Mouse (Mus musculus) midbrain, embryonic 12.5 days (tissue): ENCODE data around the gene Gm20422. TPM values are rescaled to one million over a fixed set of nuclear protein-coding genes. Genes with fewer than 3 reads are reported as not detected.

ENCODE experiments used
- ATAC-seq: fragments of 200-750 bp; cut with Nextera tagmentation; 2 replicates; pipeline ENCODE4 v1.8.0; 2017; ENCODE audit warnings: low read depth, moderate TSS enrichment, moderate library complexity; ENCODE audit not compliant: low FRiP score
- H3K27ac ChIP-seq: fragments of 300-500 bp; sonication (generic); replicated peaks from 2 replicates; pipeline ENCODE4 v1.5.1; 2016; ENCODE audit warnings: mild to moderate bottlenecking
- H3K27me3 ChIP-seq: fragments of 300-500 bp; sonication (generic); 2 replicates; pipeline ENCODE4 v1.6.1; 2016; ENCODE audit warnings: mild to moderate bottlenecking
- H3K36me3 ChIP-seq: fragments of 300-500 bp; sonication (generic); 2 replicates; pipeline ENCODE4 v1.6.1; 2016
- H3K4me1 ChIP-seq: fragments of 300-500 bp; sonication (generic); 2 replicates; pipeline ENCODE4 v1.6.1; 2016
- H3K4me2 ChIP-seq: fragments of 300-500 bp; sonication (generic); replicated peaks from 2 replicates; pipeline ENCODE4 v1.6.1; 2016; ENCODE audit warnings: mild to moderate bottlenecking, moderate library complexity
- H3K4me3 ChIP-seq: fragments of 300-500 bp; sonication (generic); 2 replicates; pipeline ENCODE4 v1.5.1; 2016; ENCODE audit warnings: mild to moderate bottlenecking
- H3K9ac ChIP-seq: fragments of 300-500 bp; sonication (generic); replicated peaks from 2 replicates; pipeline ENCODE4 v1.6.1; 2016; ENCODE audit warnings: mild to moderate bottlenecking, moderate library complexity
- H3K9me3 ChIP-seq: fragments of 300-500 bp; sonication (generic); 2 replicates; pipeline ENCODE4 v1.6.1; 2016; ENCODE audit warnings: mild to moderate bottlenecking
- WGBS: fragments of 180-500 bp; shearing (Covaris S2); methylation state at CpG from one replicate; pipeline ENCODE4 v1.1.7; 2016; 5-methylcytosine and 5-hydroxymethylcytosine counted together
- polyA plus RNA-seq: library from polyadenylated mRNA; unstranded; fragments of >200 nt; fragmentation: Nextera tagmentation; extraction: Ambion mirVana; gene quantifications from 2 replicates; pipeline ENCODE4 v1.2.1, GENCODE M21; 2016

The Gm20422 gene
- polyA plus RNA-seq, 1 experiment from 2014 or later = 0.71 TPM

DNA sequence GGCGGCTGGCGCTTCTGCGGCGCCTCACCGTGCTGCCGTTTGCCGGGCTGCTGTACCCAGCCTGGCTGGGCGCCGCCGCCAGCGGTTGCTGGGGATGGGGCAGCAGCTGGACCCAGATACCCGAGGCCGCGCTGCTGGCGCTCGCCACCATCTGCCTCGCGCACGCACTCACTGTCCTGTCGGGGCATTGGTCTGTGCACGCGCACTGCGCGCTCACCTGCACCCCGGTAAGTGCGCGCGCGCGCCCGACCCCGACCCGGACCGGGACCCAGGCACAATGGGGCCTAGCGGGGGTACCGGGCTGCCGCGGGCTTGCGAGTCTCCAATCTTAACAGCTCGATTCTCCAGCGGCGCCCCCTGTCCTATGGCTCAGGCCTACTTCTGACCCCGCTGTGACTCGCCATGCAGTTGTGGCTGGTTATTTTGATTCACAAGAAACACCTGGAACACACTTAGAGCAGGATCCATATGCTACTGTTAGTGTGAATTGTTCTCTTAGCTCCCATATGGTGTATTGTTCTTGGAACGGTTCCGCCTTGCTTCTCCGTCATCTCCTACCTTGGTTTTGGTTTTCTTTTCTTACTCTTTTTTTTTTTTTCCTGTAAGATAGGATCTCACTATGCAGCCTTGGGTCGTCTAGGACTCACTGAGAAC lies 16.9 kb upstream of the Gm20422 start:
- Histone ChIP-seq H3K4me1 (peaks cover 19% of the 10 kb centered on the region), H3K27ac (peak overlapping the region; percentile 70), H3K9ac (peak overlapping the region; percentile 95), H3K4me3 (peak overlapping the region; percentile 88), H3K36me3 (peaks cover 34% of the 10 kb centered on the region), H3K9me3 (no peaks in the 10 kb centered on the region), H3K27me3 (no peaks in the 10 kb centered on the region), H3K4me2 (peak overlapping the region; percentile 88)
- under 1% methylated on average over 37 of the region's 48 CpGs for WGBS
- ATAC-seq = peak; percentile 83

DNA sequence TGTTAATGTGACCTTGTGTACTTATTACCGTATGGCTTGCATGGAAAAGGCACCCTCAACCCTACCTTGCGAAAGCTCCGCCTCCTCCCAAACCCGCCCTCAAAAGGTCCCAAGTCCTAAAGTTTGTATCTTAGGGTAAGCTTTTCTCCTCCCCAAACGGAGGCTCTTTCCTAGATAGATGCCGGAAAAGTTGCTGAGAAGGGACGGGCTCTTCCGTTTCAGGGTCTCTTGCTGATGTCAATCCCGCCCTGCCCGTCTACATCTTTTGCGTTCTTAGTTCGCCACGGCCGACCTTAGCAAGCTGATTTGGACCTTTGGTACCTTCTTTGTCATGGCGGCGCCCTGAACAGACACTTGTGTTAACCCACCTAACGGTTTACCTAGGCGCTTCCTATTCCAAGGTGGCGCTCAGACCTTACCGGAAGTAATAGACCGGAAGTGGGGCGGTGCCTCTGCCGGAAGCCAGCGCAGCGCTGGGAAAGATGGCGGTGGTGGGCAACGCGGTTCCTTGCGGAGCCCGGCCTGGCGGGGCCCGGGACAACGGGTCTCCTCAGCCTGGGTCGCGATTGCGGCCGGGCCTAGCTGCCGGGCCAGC lies 16.2 kb upstream of the Gm20422 start, which contains the start of the genes Atp13a1 and Zfp866:
TSS of gene Atp13a1 (plus strand) at position 391 of the 595 bp plus-strand sequence.
TSS of gene Zfp866 (minus strand) at position 406 of the 595 bp plus-strand sequence.
- ATAC-seq = peak; percentile 97
- Histone ChIP-seq H3K27me3 (no peaks in the 10 kb centered on the region), H3K4me3 (peak within 1 kb of the TSS; percentile 88), H3K9ac (peak within 1 kb of the TSS; percentile 95), H3K36me3 (peaks cover 27% of the 10 kb centered on the region), H3K4me1 (peaks cover 19% of the 10 kb centered on the region), H3K9me3 (no peaks in the 10 kb centered on the region), H3K4me2 (peak within 1 kb of the TSS; percentile 88), H3K27ac (peak within 1 kb of the TSS; percentile 70)
- WGBS = under 1% methylated on average over 38 of the region's 38 CpGs

DNA sequence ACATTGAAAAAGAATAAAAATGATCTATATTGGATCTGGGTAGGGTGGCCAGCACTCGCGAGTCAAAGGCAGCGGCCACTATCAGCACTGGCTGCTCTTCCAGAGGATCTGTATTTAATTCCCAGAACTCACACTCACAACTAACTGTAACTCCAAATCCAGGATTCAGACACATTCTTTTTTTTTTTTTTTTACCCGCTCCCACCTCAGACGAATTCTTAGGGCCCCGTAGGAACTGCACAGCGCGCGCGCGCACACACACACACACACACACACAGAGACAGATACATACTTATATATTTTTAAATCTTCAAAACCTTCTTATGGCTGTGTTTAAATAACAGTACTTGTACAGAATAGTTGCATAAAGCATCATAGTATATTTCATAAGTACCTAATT lies 15.7 kb upstream of the Gm20422 start:
- peak overlapping the region; percentile 88 for H3K4me2 ChIP-seq

DNA sequence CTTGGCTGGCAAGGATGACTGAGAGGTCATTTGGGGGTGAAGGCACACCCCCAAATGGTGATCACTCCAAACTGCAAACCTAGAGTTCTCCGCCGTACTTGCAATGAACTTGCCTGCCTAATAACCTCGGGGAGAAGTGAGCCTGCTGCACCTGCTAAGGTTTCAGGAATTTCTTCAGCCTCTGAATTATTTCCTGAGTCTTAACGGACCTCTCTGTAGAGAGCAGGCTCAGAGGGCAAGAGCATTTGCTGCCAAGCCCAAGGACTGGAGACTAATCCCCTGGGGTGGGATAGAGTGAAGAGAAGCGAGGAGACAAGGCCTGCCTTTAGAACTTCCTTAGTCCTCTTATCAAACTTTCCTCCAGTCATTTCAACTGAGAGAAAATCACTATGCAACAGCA lies 15.0 kb upstream of the Gm20422 start:
- 69% methylated on average over 5 of the region's 5 CpGs for WGBS
- Histone ChIP-seq H3K36me3 (peaks cover 16% of the 10 kb centered on the region), H3K4me2 (no peak overlapping the region), H3K9me3 (no peaks in the 10 kb centered on the region), H3K27me3 (no peaks in the 10 kb centered on the region), H3K4me1 (peaks cover 19% of the 10 kb centered on the region), H3K9ac (no peak overlapping the region), H3K4me3 (no peak overlapping the region), H3K27ac (no peak overlapping the region)
- no peak for ATAC-seq

More for the DNA sequence above, 15.7 kb upstream of the Gm20422 start:
- H3K27me3 ChIP-seq = no peaks in the 10 kb centered on the region
- H3K9me3 ChIP-seq = no peaks in the 10 kb centered on the region
- peaks cover 22% of the 10 kb centered on the region for H3K36me3 ChIP-seq
- peak overlapping the region; percentile 70 for H3K27ac ChIP-seq
- peak overlapping the region; percentile 95 for H3K9ac ChIP-seq
- peaks cover 19% of the 10 kb centered on the region for H3K4me1 ChIP-seq
- no peak for ATAC-seq
- WGBS = 32% methylated on average over 11 of the region's 11 CpGs
- peak overlapping the region; percentile 88 for H3K4me3 ChIP-seq

DNA sequence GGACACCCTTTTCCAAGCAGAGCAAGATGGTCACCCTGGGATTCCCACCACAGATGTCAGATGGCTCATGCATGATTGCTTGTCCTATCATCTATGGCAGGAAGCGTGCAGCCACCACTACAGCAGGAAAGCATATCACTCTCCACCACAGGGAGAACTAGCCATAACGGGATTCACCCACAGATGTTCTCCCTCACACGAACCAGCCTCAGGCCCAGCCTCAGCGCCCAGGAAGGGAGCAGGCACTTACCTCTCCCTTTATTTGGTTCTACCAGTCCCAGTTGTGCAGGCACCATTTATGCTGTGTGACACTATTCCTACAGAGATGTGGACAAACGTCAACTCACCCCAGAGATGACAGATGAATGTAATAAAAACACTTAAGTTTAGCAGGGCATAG lies 14.4 kb upstream of the Gm20422 start:
- no peak overlapping the region for H3K9ac ChIP-seq
- no peak overlapping the region for H3K4me3 ChIP-seq
- H3K36me3 ChIP-seq = peaks cover 10% of the 10 kb centered on the region
- no peak overlapping the region for H3K4me2 ChIP-seq
- peaks cover 19% of the 10 kb centered on the region for H3K4me1 ChIP-seq
- 88% methylated on average over 5 of the region's 5 CpGs for WGBS
- no peaks in the 10 kb centered on the region for H3K27me3 ChIP-seq
- H3K9me3 ChIP-seq = no peaks in the 10 kb centered on the region
- ATAC-seq = no peak
- H3K27ac ChIP-seq = no peak overlapping the region

DNA sequence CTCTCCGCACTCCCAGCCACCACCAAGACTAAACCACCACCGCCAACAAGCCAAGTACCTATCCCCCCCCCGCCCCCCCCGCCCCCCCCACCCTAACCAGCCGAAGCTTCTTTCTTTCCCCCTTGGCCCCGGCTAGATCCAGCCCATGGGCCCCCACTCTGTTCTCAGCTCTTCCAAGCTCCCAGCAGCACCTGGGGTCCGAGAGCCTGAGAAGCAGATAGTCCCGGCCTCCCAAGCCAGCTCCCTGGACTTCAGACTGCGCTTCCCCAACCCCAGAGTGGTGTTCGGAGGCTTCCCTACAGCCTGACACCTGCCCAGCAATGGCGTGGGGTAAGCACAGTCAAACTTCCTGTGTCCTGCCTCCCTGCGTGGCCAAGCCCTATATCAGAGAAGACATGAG lies 2.4 kb upstream of the Gm20422 start:
- H3K27me3 ChIP-seq = no peaks in the 10 kb centered on the region
- no peaks in the 10 kb centered on the region for H3K36me3 ChIP-seq
- no peak overlapping the region for H3K4me2 ChIP-seq
- H3K9ac ChIP-seq = no peak overlapping the region
- no peaks in the 10 kb centered on the region for H3K9me3 ChIP-seq
- H3K4me3 ChIP-seq = no peak overlapping the region
- ATAC-seq = no peak
- peaks cover 20% of the 10 kb centered on the region for H3K4me1 ChIP-seq
- no peak overlapping the region for H3K27ac ChIP-seq
- WGBS = 68% methylated on average over 11 of the region's 12 CpGs

DNA sequence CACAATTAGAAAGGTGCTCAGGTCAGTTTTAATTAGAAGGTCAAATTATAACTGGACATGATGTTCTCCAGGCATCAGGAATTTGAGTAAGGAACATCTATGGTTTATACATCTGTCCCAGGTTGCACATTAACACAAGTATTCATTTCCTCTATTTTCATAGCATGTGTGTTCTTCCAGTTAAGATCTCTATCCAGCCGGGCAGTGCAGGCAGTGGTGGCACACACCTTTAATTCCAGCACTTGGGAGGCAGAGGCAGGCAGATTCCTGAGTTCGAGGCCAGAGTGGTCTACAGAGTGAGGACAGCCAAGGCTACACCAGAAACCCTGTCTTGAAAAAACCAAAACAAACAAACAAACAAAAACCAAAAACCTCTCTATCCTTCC lies 456 bp upstream of the Gm20422 start:
- H3K4me1 ChIP-seq = peaks cover 26% of the 10 kb centered on the region
- H3K4me2 ChIP-seq = peak overlapping the region; percentile 46
- no peak; the same call in 1 of the 2 replicates for ATAC-seq
- 0 out of 2 replicates have a peak, but pooled peaks cover 6% of the 10 kb centered on the region for H3K36me3 ChIP-seq
- peak overlapping the region; percentile 84 for H3K4me3 ChIP-seq
- H3K9ac ChIP-seq = peak overlapping the region; percentile 90; the same call in 1 of the 2 replicates
- 61% methylated on average over 2 of the region's 2 CpGs for WGBS
- no peaks in the 10 kb centered on the region for H3K9me3 ChIP-seq
- H3K27ac ChIP-seq = peak overlapping the region; percentile 99
- H3K27me3 ChIP-seq = no peaks in the 10 kb centered on the region

DNA sequence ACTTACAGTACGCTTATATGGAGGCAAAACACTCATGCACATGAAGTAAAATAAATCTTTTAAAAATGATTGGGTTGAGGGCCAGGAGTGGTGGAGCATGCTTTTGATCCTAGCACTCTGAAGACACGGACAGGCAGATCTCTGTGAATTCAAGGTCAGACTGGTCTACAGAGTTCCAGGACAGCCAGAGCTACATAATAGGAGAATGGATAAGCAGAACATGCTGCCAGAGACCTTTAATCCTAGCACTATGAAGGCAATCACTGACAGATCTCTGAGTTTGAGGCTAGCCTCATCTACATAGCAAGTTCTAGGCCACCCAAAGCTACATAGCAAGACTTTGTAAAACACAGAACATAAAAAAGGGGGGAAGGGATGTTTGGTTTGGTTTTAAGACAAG lies 2.6 kb downstream of the Gm20422 start:
- 97% methylated on average over 2 of the region's 2 CpGs for WGBS
- no peak overlapping the region for H3K4me3 ChIP-seq
- H3K36me3 ChIP-seq = peaks cover 36% of the 10 kb centered on the region
- ATAC-seq = no peak
- H3K27ac ChIP-seq = no peak overlapping the region
- peaks cover 26% of the 10 kb centered on the region for H3K4me1 ChIP-seq
- H3K9ac ChIP-seq = peak overlapping the region; percentile 39
- no peaks in the 10 kb centered on the region for H3K27me3 ChIP-seq
- peak overlapping the region; percentile 13; the same call in 1 of the 2 replicates for H3K4me2 ChIP-seq
- H3K9me3 ChIP-seq = no peaks in the 10 kb centered on the region

DNA sequence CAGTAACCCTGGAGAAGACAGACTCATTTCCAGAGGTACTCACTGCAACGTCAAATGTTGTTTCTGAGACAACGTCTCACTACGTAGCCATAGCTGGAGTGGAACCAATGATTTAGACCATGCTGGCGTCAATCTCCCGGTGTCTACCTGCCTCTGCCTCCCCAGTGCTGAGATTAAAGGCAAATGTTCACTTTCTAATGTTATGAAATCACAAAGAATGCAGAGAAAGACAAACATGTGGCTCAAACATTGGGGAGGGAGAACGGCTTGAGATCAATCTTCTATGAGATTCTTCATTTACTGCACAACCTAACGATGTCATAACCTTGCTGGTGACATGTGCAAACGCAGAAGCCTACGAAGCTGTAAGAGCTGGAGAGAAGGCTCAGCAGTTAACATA lies 3.5 kb downstream of the Gm20422 start:
- no peak for ATAC-seq
- no peak overlapping the region for H3K9ac ChIP-seq
- WGBS = 90% methylated on average over 9 of the region's 9 CpGs
- H3K27ac ChIP-seq = no peak overlapping the region
- H3K36me3 ChIP-seq = peaks cover 44% of the 10 kb centered on the region
- H3K4me1 ChIP-seq = peaks cover 26% of the 10 kb centered on the region
- H3K27me3 ChIP-seq = no peaks in the 10 kb centered on the region
- H3K9me3 ChIP-seq = no peaks in the 10 kb centered on the region
- no peak overlapping the region for H3K4me2 ChIP-seq
- no peak overlapping the region for H3K4me3 ChIP-seq

DNA sequence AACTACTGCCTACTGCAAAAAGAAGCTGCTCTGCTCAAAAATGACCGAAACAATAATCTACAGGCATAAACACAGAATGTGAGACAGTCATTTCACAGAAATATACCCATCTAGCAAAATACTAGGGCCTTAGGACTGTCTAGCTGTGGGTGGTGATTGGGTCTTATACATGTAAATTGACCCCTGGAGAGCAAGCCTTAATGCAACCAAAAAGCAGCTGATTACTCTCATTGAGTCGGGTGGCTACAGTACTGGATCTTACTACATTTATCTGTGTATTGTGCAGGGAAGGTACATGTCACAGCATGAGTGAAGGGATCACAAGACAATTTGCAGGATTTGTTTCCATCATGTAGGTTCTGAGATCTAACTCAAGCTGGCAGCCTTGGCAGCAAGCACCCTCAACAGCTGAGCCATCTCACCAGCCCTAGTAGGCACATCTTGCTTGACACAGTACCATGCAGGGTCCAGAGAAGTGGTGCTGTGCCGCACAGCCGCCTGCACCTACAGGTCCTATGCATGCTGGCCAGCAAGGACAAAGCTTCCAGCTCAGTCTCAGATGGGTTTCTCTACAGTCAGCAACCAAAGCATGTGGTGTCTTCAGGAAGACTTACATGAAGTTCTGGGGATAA lies 12.8 kb downstream of the Gm20422 start:
- no peak overlapping the region for H3K4me3 ChIP-seq
- no peaks in the 10 kb centered on the region for H3K27me3 ChIP-seq
- no peak overlapping the region for H3K4me2 ChIP-seq
- no peak overlapping the region for H3K9ac ChIP-seq
- ATAC-seq = no peak
- no peak overlapping the region for H3K27ac ChIP-seq
- WGBS = 87% methylated on average over 4 of the region's 4 CpGs
- H3K4me1 ChIP-seq = no peaks in the 10 kb centered on the region
- peaks cover 68% of the 10 kb centered on the region for H3K36me3 ChIP-seq
- no peaks in the 10 kb centered on the region for H3K9me3 ChIP-seq

DNA sequence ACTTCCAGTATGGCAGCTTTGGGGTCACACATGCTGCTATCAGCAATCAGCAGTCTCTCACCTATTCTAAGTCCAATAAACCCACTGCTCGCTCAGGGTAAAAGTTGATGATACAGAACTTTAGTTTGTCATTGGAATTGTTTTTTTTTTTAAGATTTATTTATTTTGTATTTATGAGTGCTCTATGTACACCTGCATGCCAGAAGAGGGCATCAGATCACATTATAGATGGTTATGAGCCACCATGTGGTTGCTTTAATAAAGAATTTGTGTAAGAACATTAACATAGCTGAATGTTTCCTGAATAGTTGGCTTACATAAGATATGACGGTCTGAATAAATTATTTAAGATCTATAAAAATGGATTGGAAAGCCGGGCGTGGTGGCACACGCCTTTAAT lies 16.4 kb downstream of the Gm20422 start:
- Histone ChIP-seq H3K9ac (no peak overlapping the region), H3K4me1 (no peaks in the 10 kb centered on the region), H3K4me2 (no peak overlapping the region), H3K4me3 (no peak overlapping the region), H3K27ac (no peak overlapping the region), H3K9me3 (no peaks in the 10 kb centered on the region), H3K36me3 (peaks cover 46% of the 10 kb centered on the region), H3K27me3 (no peaks in the 10 kb centered on the region)
- ATAC-seq = no peak
- WGBS = 95% methylated on average over 5 of the region's 5 CpGs

DNA sequence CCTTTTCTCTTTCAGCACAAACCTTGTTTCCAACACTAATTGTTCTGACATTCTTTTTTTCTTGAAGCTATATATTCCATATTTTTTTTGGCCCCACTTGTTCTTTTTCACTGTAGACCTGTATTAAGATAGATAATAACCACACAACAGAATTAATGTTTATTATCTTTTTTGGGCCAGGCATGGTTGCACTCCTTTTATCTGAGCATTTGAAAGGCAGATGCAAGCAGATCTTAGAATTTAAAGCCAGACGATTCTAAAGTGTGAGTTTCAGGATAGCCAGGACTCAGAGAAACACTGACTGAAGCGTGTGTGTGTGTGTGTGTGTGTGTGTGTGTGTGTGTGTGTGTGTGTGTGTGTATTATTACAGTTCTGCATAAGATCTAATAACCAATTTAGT lies 22.2 kb downstream of the Gm20422 start:
- H3K36me3 ChIP-seq = peaks cover 23% of the 10 kb centered on the region; the same call in 1 of the 2 replicates
- H3K4me2 ChIP-seq = no peak overlapping the region
- no peak overlapping the region for H3K9ac ChIP-seq
- no peaks in the 10 kb centered on the region for H3K27me3 ChIP-seq
- ATAC-seq = no peak
- WGBS = 97% methylated on average over 2 of the region's 2 CpGs
- no peak overlapping the region for H3K4me3 ChIP-seq
- H3K4me1 ChIP-seq = peaks cover 6% of the 10 kb centered on the region
- H3K9me3 ChIP-seq = no peaks in the 10 kb centered on the region
- H3K27ac ChIP-seq = no peak overlapping the region
